Mouse (Mus musculus) kidney, embryonic 15.5 days (tissue): ENCODE results near the gene Fbxw9. TPM values are rescaled to one million over a fixed set of nuclear protein-coding genes. Genes with fewer than 3 reads are reported as not detected.
A peak's percentile ranks its signal among the peaks of the same experiment; 100 is the strongest.

Experiments
- ATAC-seq: fragments of 200-750 bp; cut with Nextera tagmentation; replicated peaks from 2 replicates; pipeline ENCODE4 v1.8.0; 2017; ENCODE audit warnings: moderate TSS enrichment; ENCODE audit not compliant: low FRiP score
- H3K27ac ChIP-seq: fragments of 300-500 bp; sonication (generic); 2 replicates; pipeline ENCODE4 v1.5.1; 2015; ENCODE audit warnings: mild to moderate bottlenecking, inconsistent platforms
- H3K27me3 ChIP-seq: fragments of 300-500 bp; sonication (generic); 2 replicates; pipeline ENCODE4 v1.6.1; 2015; ENCODE audit warnings: inconsistent platforms
- H3K36me3 ChIP-seq: fragments of 300-500 bp; sonication (generic); 2 replicates; pipeline ENCODE4 v1.6.1; 2015; ENCODE audit warnings: inconsistent platforms
- H3K4me1 ChIP-seq: fragments of 300-500 bp; sonication (generic); 2 replicates; pipeline ENCODE4 v1.6.1; 2015; ENCODE audit warnings: inconsistent platforms
- H3K4me2 ChIP-seq: fragments of 300-500 bp; sonication (generic); 2 replicates; pipeline ENCODE4 v1.6.1; 2015; ENCODE audit warnings: moderate library complexity, mild to moderate bottlenecking, inconsistent platforms
- H3K4me3 ChIP-seq: fragments of 300-500 bp; sonication (generic); replicated peaks from 2 replicates; pipeline ENCODE4 v1.5.1; 2015; ENCODE audit warnings: mild to moderate bottlenecking, inconsistent platforms
- H3K9ac ChIP-seq: fragments of 300-500 bp; sonication (generic); 2 replicates; pipeline ENCODE4 v1.6.1; 2015; ENCODE audit warnings: mild to moderate bottlenecking, inconsistent platforms
- H3K9me3 ChIP-seq: fragments of 300-500 bp; sonication (generic); replicated peaks from 2 replicates; pipeline ENCODE4 v1.6.1; 2016; ENCODE audit warnings: inconsistent platforms
- WGBS: fragments of 180-500 bp; shearing (Covaris S2); methylation state at CpG from one replicate; pipeline ENCODE4 v1.1.7; 2015; ENCODE audit warnings: mixed read lengths; 5-methylcytosine and 5-hydroxymethylcytosine counted together
- polyA plus RNA-seq: library from polyadenylated mRNA; unstranded; fragments of >200 nt; fragmentation: Nextera tagmentation; extraction: Ambion mirVana; gene quantifications from 2 replicates; pipeline ENCODE4 v1.2.1, GENCODE M21; 2015

Fbxw9 gene
- polyA plus RNA-seq, 1 experiment from 2014 or later: 32.1 TPM

DNA sequence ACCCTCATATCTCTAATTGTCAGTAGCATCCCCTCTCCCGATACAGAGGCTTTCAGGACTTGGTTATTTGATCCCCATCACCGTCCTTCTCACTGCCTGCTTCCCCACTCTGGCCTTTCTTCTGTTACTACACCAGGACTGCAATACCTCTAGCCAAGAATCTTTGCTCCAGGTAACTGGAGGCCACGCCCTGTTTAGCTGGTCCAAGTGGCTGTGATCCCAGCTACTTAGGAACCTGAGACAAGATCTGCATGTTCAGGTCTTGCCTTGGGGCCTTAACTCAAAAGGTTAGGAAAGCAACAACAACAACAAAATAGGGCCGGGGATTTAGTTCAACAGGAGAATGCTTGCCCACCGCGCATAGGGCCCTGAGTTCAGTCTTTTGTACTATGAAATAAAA, 16.2 kb upstream of the Fbxw9 start:
- Histone ChIP-seq H3K27ac (no peak overlapping the region), H3K27me3 (no peaks in the 10 kb centered on the region), H3K4me1 (peaks cover 8% of the 10 kb centered on the region), H3K4me2 (no peak overlapping the region), H3K9ac (no peak overlapping the region), H3K9me3 (no peaks in the 10 kb centered on the region), H3K4me3 (no peak overlapping the region), H3K36me3 (peaks cover 89% of the 10 kb centered on the region)
- 86% methylated on average over 6 of the region's 6 CpGs for WGBS
- ATAC-seq: no peak

DNA sequence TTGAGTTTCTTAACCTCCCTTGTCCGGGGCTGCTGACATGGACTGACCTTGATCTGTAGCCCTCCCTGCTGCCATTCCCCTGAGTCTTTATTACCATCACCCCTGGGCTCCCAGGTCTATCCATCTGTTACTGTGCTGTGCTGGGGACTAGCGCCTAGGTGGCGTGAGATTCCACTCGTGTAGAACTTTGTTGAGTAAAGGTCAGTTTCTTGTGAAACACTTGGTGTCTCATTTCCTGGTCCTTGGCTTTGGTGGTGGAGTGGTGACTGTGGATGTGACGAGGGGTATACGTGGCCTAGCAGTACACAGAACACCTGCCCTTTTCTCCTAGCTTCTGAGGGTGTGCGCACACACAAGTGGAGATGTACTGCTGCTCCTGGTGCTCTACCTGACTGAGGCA, 2.5 kb upstream of the Fbxw9 start:
- Histone ChIP-seq H3K36me3 (peaks cover 60% of the 10 kb centered on the region), H3K4me3 (no peak overlapping the region), H3K27me3 (no peaks in the 10 kb centered on the region), H3K27ac (no peak overlapping the region), H3K9me3 (no peaks in the 10 kb centered on the region), H3K9ac (no peak overlapping the region), H3K4me2 (no peak overlapping the region), H3K4me1 (peaks cover 17% of the 10 kb centered on the region)
- no peak for ATAC-seq
- 78% methylated on average over 7 of the region's 7 CpGs for WGBS

DNA sequence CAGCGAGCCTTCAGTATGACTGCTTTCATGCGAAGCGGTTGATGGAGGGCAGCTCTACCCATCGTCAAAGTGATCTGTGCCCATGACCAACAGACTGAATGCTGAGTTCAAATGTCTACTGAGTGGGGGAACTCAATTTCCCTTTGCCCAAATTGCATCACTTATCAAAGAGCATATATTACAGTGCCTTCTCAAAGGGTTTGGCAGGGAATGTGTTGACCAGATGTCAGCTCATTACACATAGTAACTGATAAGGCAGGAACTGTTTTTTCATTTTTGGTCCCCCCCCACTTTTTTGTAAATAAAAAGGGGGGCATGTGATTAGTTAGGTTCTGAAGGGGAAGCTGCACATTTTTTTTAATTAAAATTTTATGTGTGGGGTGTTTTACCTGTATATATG, 2.7 kb downstream of the Fbxw9 start:
- H3K27ac ChIP-seq: no peak overlapping the region
- no peak overlapping the region for H3K4me2 ChIP-seq
- ATAC-seq: no peak
- peaks cover 17% of the 10 kb centered on the region for H3K4me1 ChIP-seq
- H3K9me3 ChIP-seq: no peaks in the 10 kb centered on the region
- no peak overlapping the region for H3K9ac ChIP-seq
- H3K27me3 ChIP-seq: no peaks in the 10 kb centered on the region
- 91% methylated on average over 4 of the region's 4 CpGs for WGBS
- H3K4me3 ChIP-seq: no peak overlapping the region
- peaks cover 49% of the 10 kb centered on the region for H3K36me3 ChIP-seq

DNA sequence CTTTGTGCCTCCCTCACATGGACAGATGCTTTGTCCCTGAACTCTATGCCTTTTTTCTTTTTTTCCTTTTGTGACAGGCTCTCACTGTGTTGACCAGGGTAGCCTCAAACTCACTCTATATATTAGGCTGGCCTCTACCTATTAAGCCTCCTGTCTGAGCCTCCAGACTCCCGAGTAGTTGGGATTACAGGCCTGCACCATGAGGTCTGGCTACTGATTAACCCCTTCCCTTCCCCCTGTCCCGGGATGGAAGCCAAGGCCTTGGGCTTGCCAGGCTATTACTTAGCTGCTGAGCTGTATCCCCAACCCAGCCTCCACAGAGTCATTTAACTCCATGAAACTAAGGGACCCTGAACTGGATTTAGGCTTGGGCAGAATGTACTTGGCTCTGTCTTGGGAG, 5.4 kb downstream of the Fbxw9 start:
- no peak overlapping the region for H3K9ac ChIP-seq
- no peak overlapping the region for H3K27ac ChIP-seq
- H3K4me3 ChIP-seq: no peak overlapping the region
- 35% methylated on average over 2 of the region's 2 CpGs for WGBS
- H3K36me3 ChIP-seq: peaks cover 45% of the 10 kb centered on the region
- no peaks in the 10 kb centered on the region for H3K9me3 ChIP-seq
- H3K27me3 ChIP-seq: no peaks in the 10 kb centered on the region
- H3K4me1 ChIP-seq: peaks cover 17% of the 10 kb centered on the region
- H3K4me2 ChIP-seq: no peak overlapping the region
- ATAC-seq: no peak

DNA sequence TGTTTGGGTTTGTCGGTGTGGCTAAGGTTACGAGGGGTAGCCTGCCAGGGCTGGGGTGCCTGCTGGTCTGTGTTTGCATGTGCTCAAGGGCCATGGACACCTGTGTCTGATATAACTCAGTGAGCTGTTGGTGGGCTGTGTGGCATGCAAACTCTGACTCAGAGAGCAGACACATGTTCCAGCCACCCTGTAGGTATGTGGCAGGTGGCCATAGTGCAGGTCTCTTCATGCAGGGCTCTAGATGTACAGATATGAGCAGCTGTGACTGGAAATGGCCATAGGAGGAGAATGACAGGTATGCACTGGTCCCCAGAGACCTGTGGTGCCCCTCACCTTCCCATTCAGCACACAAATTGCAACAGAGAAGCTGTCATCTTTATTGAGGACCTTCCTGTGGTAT, 7.3 kb downstream of the Fbxw9 start:
- no peak overlapping the region for H3K4me3 ChIP-seq
- H3K9me3 ChIP-seq: no peaks in the 10 kb centered on the region
- WGBS: 92% methylated on average over 2 of the region's 2 CpGs
- H3K27ac ChIP-seq: no peak overlapping the region
- peaks cover 7% of the 10 kb centered on the region for H3K4me1 ChIP-seq
- H3K27me3 ChIP-seq: no peaks in the 10 kb centered on the region
- no peak overlapping the region for H3K4me2 ChIP-seq
- no peak for ATAC-seq
- peaks cover 44% of the 10 kb centered on the region for H3K36me3 ChIP-seq
- H3K9ac ChIP-seq: no peak overlapping the region

DNA sequence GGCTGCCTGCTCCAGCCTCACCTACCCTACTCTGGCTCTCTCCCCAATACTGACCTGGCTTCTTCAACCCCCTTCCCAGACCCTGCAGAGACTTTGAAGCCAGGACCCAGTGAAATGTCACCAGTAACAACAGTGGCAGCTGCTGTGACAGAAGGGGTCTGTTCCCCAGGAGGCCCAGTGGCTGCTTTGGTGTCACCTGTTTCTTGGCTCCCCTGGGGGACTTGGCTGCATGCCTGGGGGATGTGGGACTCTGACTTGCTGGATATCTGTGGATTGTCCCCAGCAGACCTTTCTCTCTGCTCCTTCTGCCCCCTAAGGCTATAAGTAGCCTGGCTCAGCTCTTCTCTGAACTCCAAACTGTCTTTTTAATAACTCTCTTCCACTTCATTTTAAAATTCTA, 8.1 kb downstream of the Fbxw9 start, which contains the start of gene Gm5741:
Gm5741 (minus strand) TSS at position 1 of the 400 bp plus-strand sequence.
- Histone ChIP-seq H3K4me2 (no peak within 1 kb of the TSS), H3K4me3 (no peak within 1 kb of the TSS), H3K9me3 (no peaks in the 10 kb centered on the region), H3K27ac (no peak within 1 kb of the TSS), H3K36me3 (peaks cover 36% of the 10 kb centered on the region), H3K9ac (no peak within 1 kb of the TSS), H3K27me3 (no peaks in the 10 kb centered on the region), H3K4me1 (peaks cover 15% of the 10 kb centered on the region)
- ATAC-seq: no peak

DNA sequence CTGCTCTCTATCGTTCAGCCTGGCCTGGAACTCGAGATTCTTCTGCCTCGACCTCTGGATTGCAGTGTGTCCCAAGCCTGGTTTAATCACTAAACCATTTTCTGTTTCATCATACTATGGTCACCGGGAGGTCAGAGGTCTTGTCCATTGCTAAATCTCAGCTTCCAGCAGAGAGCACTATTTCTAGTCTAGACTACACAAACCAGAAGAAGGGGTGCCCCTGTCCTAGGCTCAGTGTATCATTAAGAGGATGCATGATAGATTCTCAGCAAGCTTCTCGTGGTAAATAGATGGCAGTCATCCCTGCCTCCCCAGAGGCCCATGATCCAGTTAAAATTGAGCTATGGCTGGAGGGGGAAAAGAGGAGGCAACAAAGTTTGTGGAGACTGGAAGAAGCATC, 11.2 kb downstream of the Fbxw9 start:
- no peaks in the 10 kb centered on the region for H3K9me3 ChIP-seq
- peak overlapping the region; percentile 99 for H3K27ac ChIP-seq
- peak overlapping the region; percentile 89 for H3K4me3 ChIP-seq
- H3K9ac ChIP-seq: 0 out of 2 replicates have a peak overlapping the region, but pooled peaks have one; percentile 87
- peak overlapping the region; percentile 78 for H3K4me2 ChIP-seq
- no peaks in the 10 kb centered on the region for H3K27me3 ChIP-seq
- H3K36me3 ChIP-seq: peaks cover 47% of the 10 kb centered on the region
- ATAC-seq: no peak
- H3K4me1 ChIP-seq: peaks cover 21% of the 10 kb centered on the region
- WGBS: 74% methylated on average over 5 of the region's 5 CpGs

DNA sequence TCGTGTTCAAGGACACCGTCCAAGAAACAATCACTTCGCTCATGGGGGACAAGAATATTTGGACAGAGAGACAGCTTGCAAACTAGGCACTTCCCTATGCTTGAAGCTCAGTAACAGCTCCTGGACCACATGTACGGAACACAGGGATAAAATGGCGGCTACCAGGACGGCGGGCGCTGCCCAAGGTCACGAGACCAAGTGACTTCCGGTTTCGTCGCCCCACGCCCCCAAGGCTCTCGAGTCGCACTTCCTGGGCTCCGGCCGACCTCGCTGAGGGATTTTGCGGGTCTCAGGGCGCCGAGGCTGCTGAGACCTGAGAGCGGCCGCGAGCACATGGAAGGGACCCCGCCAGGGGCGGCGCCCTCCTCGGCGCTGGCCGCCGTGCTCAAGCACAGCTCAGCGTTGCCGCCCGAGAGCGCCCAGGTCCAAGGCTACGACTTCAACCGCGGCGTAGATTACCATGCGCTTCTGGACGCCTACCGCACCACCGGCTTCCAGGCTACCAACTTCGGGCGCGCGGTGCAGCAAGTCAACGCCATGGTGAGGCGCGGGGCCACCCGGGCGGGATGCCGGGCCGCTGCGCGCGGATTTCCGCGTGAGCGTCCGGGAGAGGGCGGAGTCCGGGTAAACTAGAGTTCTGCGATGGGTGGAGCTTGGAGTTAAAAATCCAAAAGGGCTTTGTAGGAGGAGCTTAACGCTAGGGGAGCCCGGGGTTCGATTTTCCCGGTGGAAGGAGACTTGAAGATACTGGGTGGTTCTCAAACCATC, 11.8 kb downstream of the Fbxw9 start, which contains the start of gene Dhps:
Dhps (plus strand) TSS at position 244 of the 768 bp plus-strand sequence.
- peaks cover 21% of the 10 kb centered on the region for H3K4me1 ChIP-seq
- H3K27ac ChIP-seq: peak within 1 kb of the TSS; percentile 99
- H3K9ac ChIP-seq: peak within 1 kb of the TSS; percentile 87
- peak within 1 kb of the TSS; percentile 89 for H3K4me3 ChIP-seq
- H3K4me2 ChIP-seq: peak within 1 kb of the TSS; percentile 78
- H3K9me3 ChIP-seq: no peaks in the 10 kb centered on the region
- no peaks in the 10 kb centered on the region for H3K27me3 ChIP-seq
- peak; percentile 91 for ATAC-seq
- H3K36me3 ChIP-seq: peaks cover 47% of the 10 kb centered on the region
- under 1% methylated on average over 68 of the region's 68 CpGs for WGBS

DNA sequence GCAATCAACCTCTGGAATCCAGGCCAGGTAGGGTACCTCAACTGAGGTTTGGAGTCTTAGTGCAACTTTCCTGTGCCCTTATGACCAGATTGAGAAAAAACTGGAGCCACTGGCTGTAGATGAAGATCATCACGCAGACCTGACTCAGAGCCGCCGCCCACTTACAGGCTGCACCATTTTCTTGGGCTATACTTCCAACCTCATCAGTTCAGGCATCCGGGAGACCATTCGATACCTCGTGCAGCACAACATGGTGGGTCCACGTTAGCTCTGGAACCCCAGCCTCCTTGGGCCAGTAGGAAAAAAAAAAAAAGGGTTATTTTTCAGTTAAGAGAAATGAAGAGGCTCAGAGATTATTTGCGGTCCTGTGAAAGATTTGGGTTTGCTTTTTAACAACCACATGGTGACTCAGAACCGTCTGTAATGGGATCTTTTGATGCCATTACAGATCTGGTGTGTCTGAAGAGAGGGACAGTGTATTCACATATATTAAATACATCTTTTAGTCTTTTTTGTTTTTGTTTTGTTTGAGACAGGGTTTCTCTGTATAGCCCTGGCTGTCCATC, 12.6 kb downstream of the Fbxw9 start:
- Histone ChIP-seq H3K27me3 (no peaks in the 10 kb centered on the region), H3K36me3 (peaks cover 45% of the 10 kb centered on the region), H3K27ac (peak overlapping the region; percentile 99), H3K9ac (peak overlapping the region; percentile 87), H3K4me3 (peak overlapping the region; percentile 89), H3K9me3 (no peaks in the 10 kb centered on the region), H3K4me1 (peaks cover 21% of the 10 kb centered on the region), H3K4me2 (peak overlapping the region; percentile 78)
- WGBS: 30% methylated on average over 9 of the region's 9 CpGs
- no peak; the same call in 1 of the 2 replicates for ATAC-seq

DNA sequence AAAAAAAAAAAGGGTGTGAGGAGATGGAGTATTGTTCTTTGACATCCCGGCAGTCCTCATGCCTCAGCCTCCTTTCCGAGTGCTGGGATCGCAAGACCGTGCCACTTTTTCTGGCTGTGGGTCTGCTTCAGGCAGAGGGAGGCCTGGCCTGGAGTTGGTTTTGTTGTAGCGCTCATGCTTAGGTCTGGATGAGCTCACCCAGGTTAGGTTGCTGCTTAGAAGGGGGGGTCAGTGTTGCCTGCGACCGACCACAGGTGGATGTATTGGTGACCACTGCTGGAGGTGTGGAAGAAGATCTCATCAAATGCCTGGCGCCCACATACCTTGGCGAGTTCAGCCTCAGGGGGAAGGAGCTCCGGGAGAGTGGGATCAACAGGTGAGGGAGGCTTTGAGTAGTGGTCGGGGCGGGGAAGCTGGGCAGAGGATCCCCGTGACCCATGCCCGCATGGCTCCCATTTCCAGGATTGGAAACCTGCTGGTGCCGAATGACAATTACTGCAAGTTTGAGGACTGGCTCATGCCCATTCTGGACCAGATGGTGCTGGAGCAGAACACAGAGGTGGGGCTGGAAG, 13.3 kb downstream of the Fbxw9 start:
- H3K4me2 ChIP-seq: peak overlapping the region; percentile 78

DNA sequence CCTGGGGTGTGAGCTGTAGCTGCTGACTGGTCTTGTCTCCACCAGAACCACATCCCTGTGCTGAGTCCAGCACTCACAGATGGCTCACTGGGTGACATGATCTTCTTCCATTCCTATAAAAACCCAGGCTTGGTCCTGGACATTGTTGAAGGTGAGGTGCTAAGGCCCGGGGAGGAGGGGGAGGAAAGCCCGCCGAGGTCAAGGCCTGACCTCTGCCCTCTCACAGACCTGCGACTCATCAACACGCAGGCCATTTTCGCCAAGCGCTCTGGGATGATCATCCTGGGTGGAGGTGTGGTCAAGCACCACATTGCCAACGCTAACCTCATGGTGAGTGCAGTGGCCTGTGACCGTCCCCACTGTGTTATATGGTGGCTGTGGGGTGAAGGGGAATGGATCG, 14.3 kb downstream of the Fbxw9 start:
- no peak overlapping the region for H3K27ac ChIP-seq
- H3K36me3 ChIP-seq: peaks cover 56% of the 10 kb centered on the region
- ATAC-seq: no peak
- no peak overlapping the region for H3K4me2 ChIP-seq
- no peak overlapping the region for H3K4me3 ChIP-seq
- H3K9ac ChIP-seq: no peak overlapping the region
- peaks cover 21% of the 10 kb centered on the region for H3K4me1 ChIP-seq
- no peaks in the 10 kb centered on the region for H3K9me3 ChIP-seq
- WGBS: 75% methylated on average over 10 of the region's 10 CpGs
- no peaks in the 10 kb centered on the region for H3K27me3 ChIP-seq

More for the DNA sequence above, 13.3 kb downstream of the Fbxw9 start:
- no peak for ATAC-seq
- H3K4me3 ChIP-seq: peak overlapping the region; percentile 89
- WGBS: 92% methylated on average over 15 of the region's 15 CpGs
- no peaks in the 10 kb centered on the region for H3K27me3 ChIP-seq
- no peak overlapping the region for H3K9ac ChIP-seq
- H3K36me3 ChIP-seq: peaks cover 47% of the 10 kb centered on the region
- no peak overlapping the region for H3K27ac ChIP-seq
- H3K4me1 ChIP-seq: peaks cover 21% of the 10 kb centered on the region
- H3K9me3 ChIP-seq: no peaks in the 10 kb centered on the region

DNA sequence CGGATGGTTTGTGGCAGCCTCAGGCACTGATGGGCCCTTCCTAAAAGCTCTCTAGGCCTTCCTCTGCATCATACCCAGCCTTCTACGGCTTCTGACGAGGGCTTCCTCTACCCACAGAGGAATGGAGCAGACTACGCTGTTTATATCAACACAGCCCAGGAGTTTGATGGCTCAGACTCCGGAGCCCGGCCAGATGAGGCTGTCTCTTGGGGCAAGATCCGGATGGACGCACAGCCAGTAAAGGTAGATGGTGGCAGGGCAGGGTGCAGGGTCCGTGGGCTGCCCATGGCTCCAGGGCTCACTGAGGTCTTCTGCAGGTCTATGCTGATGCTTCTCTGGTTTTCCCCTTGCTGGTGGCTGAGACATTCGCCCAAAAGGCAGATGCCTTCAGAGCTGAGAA, 14.8 kb downstream of the Fbxw9 start:
- 86% methylated on average over 10 of the region's 10 CpGs for WGBS
- H3K4me3 ChIP-seq: no peak overlapping the region

More for the DNA sequence above, 14.8 kb downstream of the Fbxw9 start:
- H3K36me3 ChIP-seq: peaks cover 56% of the 10 kb centered on the region
- H3K9me3 ChIP-seq: no peaks in the 10 kb centered on the region
- H3K9ac ChIP-seq: no peak overlapping the region
- no peak for ATAC-seq
- no peak overlapping the region for H3K27ac ChIP-seq
- peaks cover 25% of the 10 kb centered on the region for H3K4me1 ChIP-seq
- no peak overlapping the region for H3K4me2 ChIP-seq
- H3K27me3 ChIP-seq: no peaks in the 10 kb centered on the region
